Mouse (Mus musculus): ENCODE results near the gene Fmnl3.

- TF ChIP-seq CTCF (IDR thresholded peaks at IDR 0.05; ENCODE audit: low read depth, low read length) (no peak), GATA1 (IDR thresholded peaks at IDR 0.05; ENCODE audit: borderline replicate concordance, low read length) (no peak)
These were observed 6.0 kb upstream of the Fmnl3 start for GRCm38 (mm10) chr15:99376240-99376639.
